Mouse (Mus musculus) midbrain, postnatal 0 days (tissue): ENCODE data around the gene A630095N17Rik. TPM values are rescaled to one million over a fixed set of nuclear protein-coding genes. Genes with fewer than 3 reads are reported as not detected.

Experiments used
- ATAC-seq: fragments of 200-750 bp; cut with Nextera tagmentation; 2 replicates; pipeline ENCODE4 v1.8.0; 2017; ENCODE audit warnings: moderate number of reproducible peaks, mild to moderate bottlenecking, moderate TSS enrichment, moderate library complexity; ENCODE audit not compliant: low FRiP score
- DNase-seq: peaks from one replicate; pipeline ENCODE4 v3.0.0-alpha.2; 2015; ENCODE audit warnings: low spot score
- H3K27ac ChIP-seq: fragments of 300-500 bp; sonication (generic); 2 replicates; pipeline ENCODE4 v1.5.1; 2014; ENCODE audit warnings: low read depth, mild to moderate bottlenecking, low read length, mixed read lengths
- H3K27me3 ChIP-seq: fragments of 300-500 bp; sonication (generic); 2 replicates; pipeline ENCODE4 v1.6.1; 2014; ENCODE audit warnings: low read length, control low read depth, mixed read lengths; ENCODE audit not compliant: insufficient read depth
- H3K36me3 ChIP-seq: fragments of 300-500 bp; sonication (generic); 2 replicates; pipeline ENCODE4 v1.6.1; 2014; ENCODE audit warnings: low read length, control low read depth, mixed read lengths; ENCODE audit not compliant: insufficient read depth
- H3K4me1 ChIP-seq: fragments of 300-500 bp; sonication (generic); 2 replicates; pipeline ENCODE4 v1.6.1; 2014; ENCODE audit warnings: mild to moderate bottlenecking, control low read depth, antibody characterized with exemption, low read length, mixed read lengths; ENCODE audit not compliant: insufficient read depth
- H3K4me2 ChIP-seq: fragments of 300-500 bp; sonication (generic); 2 replicates; pipeline ENCODE4 v1.6.1; 2014; ENCODE audit warnings: low read depth, mild to moderate bottlenecking, low read length, mixed read lengths; ENCODE audit not compliant: poor library complexity, severe bottlenecking
- H3K4me3 ChIP-seq: fragments of 300-500 bp; sonication (generic); 2 replicates; pipeline ENCODE4 v1.5.1; 2014; ENCODE audit warnings: low read depth, mild to moderate bottlenecking, low read length, moderate library complexity
- H3K9ac ChIP-seq: fragments of 300-500 bp; sonication (generic); replicated peaks from 2 replicates; pipeline ENCODE4 v1.6.1; 2014; ENCODE audit warnings: mild to moderate bottlenecking, low read length, moderate library complexity, mixed read lengths; ENCODE audit not compliant: poor library complexity, severe bottlenecking
- H3K9me3 ChIP-seq: fragments of 300-500 bp; sonication (generic); 2 replicates; pipeline ENCODE4 v1.6.1; 2016; ENCODE audit warnings: low read length, control low read depth
- CTCF ChIP-seq: IDR thresholded peaks from 2 replicates; pipeline ENCODE4 v1.5.1; 2016; ENCODE audit warnings: antibody characterized with exemption, mild to moderate bottlenecking
- WGBS: fragments of 180-500 bp; shearing (Covaris S2); extraction: QIAGEN DNeasy Blood & Tissue Kit; methylation state at CpG from one replicate; pipeline ENCODE4 v1.1.7; 2014; 5-methylcytosine and 5-hydroxymethylcytosine counted together
- polyA plus RNA-seq: library from polyadenylated mRNA; unstranded; fragments of >200 nt; fragmentation: Nextera tagmentation; extraction: Ambion mirVana; gene quantifications from 2 replicates; pipeline ENCODE4 v1.2.1, GENCODE M21; 2015
- total RNA-seq: library from RNA; depleted of rRNA; stranded (reverse); fragments of >200 nt; gene quantifications from 2 replicates; pipeline ENCODE4 v1.2.3, GENCODE M21; 2014

The A630095N17Rik gene
- total and polyA plus RNA-seq, 2 experiments from 2014 or later = not detected

GRCm38 (mm10) chr1:75247071-75247930 lies 15.4 kb upstream of the A630095N17Rik start:
- no peaks in the 10 kb centered on the region for H3K9me3 ChIP-seq
- H3K4me1 ChIP-seq = no peaks in the 10 kb centered on the region
- ATAC-seq (no peak), DNase-seq (no peak)
- peaks cover 14% of the 10 kb centered on the region for H3K36me3 ChIP-seq
- H3K4me2 ChIP-seq = no peak overlapping the region
- no peaks in the 10 kb centered on the region for H3K27me3 ChIP-seq
- H3K9ac ChIP-seq = 0 out of 2 replicates have a peak overlapping the region, but pooled peaks have one; percentile 19
- H3K27ac ChIP-seq = no peak overlapping the region
- no peak for TF ChIP-seq CTCF
- H3K4me3 ChIP-seq = no peak overlapping the region
- 76% methylated on average over 16 of the region's 16 CpGs for WGBS

GRCm38 (mm10) chr1:75244836-75245235 lies 12.9 kb upstream of the A630095N17Rik start:
- ATAC-seq = peak; percentile 54
- Histone ChIP-seq H3K36me3 (peaks cover 23% of the 10 kb centered on the region), H3K9me3 (no peaks in the 10 kb centered on the region), H3K27ac (no peak overlapping the region), H3K27me3 (no peaks in the 10 kb centered on the region), H3K4me3 (no peak overlapping the region), H3K4me2 (no peak overlapping the region), H3K9ac (no peak overlapping the region), H3K4me1 (no peaks in the 10 kb centered on the region)
- peak; percentile 85 for DNase-seq
- WGBS = 12% methylated on average over 4 of the region's 4 CpGs
- no peak; the same call in 1 of the 2 replicates for TF ChIP-seq CTCF

- H3K4me1 ChIP-seq = no peaks in the 10 kb centered on the region
- DNase-seq = no peak
- no peak for TF ChIP-seq CTCF
- H3K27ac ChIP-seq = no peak overlapping the region
- H3K9me3 ChIP-seq = no peaks in the 10 kb centered on the region
- no peak overlapping the region for H3K4me2 ChIP-seq
- no peak overlapping the region for H3K9ac ChIP-seq
- 0 out of 2 replicates have a peak, but pooled peaks have one; percentile 10 for ATAC-seq
- H3K27me3 ChIP-seq = no peaks in the 10 kb centered on the region
- H3K4me3 ChIP-seq = no peak overlapping the region
- H3K36me3 ChIP-seq = peaks cover 28% of the 10 kb centered on the region
- 85% methylated on average over 12 of the region's 12 CpGs for WGBS
These were observed 12.4 kb upstream of the A630095N17Rik start for GRCm38 (mm10) chr1:75244175-75244826.

GRCm38 (mm10) chr1:75243411-75243810 lies 11.5 kb upstream of the A630095N17Rik start:
- Histone ChIP-seq H3K4me1 (no peaks in the 10 kb centered on the region), H3K27me3 (no peaks in the 10 kb centered on the region)
- ATAC-seq = no peak

GRCm38 (mm10) chr1:75239591-75239990 lies 7.7 kb upstream of the A630095N17Rik start:
- H3K9ac ChIP-seq = no peak overlapping the region
- no peak for DNase-seq
- 81% methylated on average over 10 of the region's 10 CpGs for WGBS
- no peaks in the 10 kb centered on the region for H3K9me3 ChIP-seq
- TF ChIP-seq CTCF = no peak
- H3K4me3 ChIP-seq = no peak overlapping the region
- no peak overlapping the region for H3K4me2 ChIP-seq
- H3K27me3 ChIP-seq = no peaks in the 10 kb centered on the region
- H3K27ac ChIP-seq = no peak overlapping the region
- H3K36me3 ChIP-seq = peaks cover 32% of the 10 kb centered on the region
- no peaks in the 10 kb centered on the region for H3K4me1 ChIP-seq
- no peak for ATAC-seq

More at GRCm38 (mm10) chr1:75243411-75243810, 11.5 kb upstream of the A630095N17Rik start:
- no peak overlapping the region for H3K4me3 ChIP-seq
- 87% methylated on average over 14 of the region's 14 CpGs for WGBS
- no peak for TF ChIP-seq CTCF
- no peak overlapping the region for H3K9ac ChIP-seq
- no peak overlapping the region for H3K27ac ChIP-seq
- H3K36me3 ChIP-seq = peaks cover 32% of the 10 kb centered on the region
- H3K9me3 ChIP-seq = no peaks in the 10 kb centered on the region
- H3K4me2 ChIP-seq = no peak overlapping the region
- DNase-seq = no peak
